Mouse (Mus musculus) hematopoietic stem cell, adult 5-6 weeks (primary cell): Measurements from ENCODE around the gene Zc3h18. TPM values are rescaled to one million over a fixed set of nuclear protein-coding genes. Genes with fewer than 3 reads are reported as not detected.

Experiments
- ATAC-seq, 2 experiments: fragments of 125-278 bp in 1 of 2; replicated peaks in 1 of 2; 2 replicates each; pipeline ENCODE4 v1.8.0; 2016 to 2017; ENCODE audit warnings: inconsistent platforms in 2 of 2, mild to moderate bottlenecking in 2 of 2, moderate number of reproducible peaks in 2 of 2, low read depth in 1 of 2, moderate TSS enrichment in 1 of 2; ENCODE audit not compliant: low FRiP score in 2 of 2, poor library complexity in 2 of 2, severe bottlenecking in 2 of 2, insufficient read depth in 1 of 2, low TSS enrichment in 1 of 2
- total RNA-seq: library from RNA; stranded (forward); fragments of 172-1452, 232-1000 nt; gene quantifications from 2 replicates; pipeline ENCODE4 v1.2.3, GENCODE M21; 2017

Gene Zc3h18
- 71.2 and 73.6 TPM in 2 replicates for total RNA-seq

DNA sequence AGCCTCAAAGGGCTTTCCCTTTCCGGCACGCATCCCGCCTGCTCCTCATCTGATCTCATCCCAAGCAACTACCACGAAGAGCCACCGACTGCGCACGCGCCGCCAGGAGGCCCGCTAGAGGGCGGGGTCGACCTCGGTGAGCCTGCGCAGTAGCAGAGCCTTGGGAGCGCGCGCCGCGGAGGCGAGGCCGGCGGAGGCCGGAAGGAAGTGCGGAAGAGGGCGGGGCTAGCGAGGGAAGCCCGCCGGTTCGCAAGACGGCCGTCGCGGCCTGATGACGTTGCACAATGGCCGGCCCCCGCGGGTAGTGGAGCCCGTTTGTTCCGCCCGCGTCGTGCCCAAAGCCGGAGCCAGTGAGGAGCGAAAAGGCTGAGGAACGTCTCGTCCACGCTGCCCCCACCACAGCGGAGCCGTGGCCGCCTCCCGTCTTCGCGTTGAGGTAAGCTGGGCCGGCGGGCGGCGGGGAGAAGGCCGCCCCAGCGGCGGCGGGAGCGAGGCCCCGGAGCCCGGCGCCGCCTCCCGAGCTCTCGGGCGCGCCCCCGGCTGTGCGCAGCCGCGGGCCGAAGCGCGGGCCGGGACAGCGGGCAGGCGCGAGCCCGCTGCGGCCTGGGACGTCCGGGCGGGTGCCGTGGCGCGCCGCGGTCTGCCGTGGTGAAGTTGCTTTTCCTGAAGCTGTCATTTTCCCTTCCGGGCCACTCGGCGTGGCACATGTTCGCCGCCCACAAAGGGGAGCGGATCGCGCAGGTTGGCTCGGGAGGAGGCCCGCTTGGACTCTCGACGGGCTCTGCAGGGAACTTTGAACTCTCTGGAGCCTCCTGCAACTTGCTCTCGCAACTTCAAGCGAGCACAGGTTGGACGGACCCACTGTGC, at the start of gene Zc3h18:
Gene Zc3h18, plus strand, starts transcription at position 245 of the 867 bp plus-strand sequence.
- ATAC-seq = peak; percentile 93 to 95

DNA sequence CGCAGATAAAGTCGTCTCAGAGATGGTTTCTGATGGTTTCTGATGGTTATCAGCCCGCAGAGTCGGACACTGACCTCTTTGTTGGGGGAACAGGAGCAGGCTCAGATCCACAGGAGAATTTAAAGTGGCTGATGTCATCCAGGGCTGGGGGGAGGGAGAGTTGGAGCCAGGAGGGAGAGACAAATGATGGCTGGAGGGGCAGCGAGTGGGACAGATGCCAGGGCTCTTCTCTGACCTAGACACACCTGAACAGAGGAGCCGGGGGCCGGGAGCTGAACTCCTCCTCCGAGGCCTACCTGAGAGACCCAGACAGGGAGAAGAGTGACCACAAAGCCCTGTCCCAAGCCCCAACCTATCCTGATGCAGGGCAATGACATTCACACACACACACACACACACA, 47.3 kb upstream of the Zc3h18 start:
- no peak for ATAC-seq

DNA sequence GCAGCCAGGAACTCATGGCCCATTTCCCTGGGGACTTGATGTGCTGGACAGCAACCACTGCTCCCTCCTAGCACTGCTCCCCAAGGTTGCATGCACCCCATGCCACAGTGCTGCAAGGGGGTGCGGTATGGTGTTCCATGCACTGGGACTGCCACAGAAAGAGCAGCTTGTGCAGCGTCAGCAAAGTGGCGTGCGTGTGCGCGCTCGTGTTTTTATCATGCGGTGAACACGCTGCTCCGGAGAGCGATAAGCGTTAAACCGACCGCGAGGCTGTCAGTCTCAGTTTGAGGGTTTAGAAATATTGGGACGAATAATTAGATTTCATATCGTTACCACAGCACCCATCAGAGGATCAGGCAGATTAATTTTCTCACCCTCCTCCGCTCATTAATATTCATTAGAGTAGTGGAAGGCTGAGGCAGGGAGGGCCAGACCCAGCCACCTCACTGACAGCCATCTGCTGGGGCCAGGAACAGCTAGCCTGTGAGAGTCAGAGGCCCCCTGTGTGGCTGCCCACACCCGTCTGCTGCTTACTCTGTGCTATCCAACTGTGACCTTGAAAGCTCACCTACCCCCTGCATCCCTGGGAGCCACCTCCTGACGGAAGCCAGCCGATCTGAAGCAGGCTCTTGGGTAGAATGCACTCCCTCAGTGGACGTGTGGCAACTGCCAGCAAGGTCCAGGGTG, 46.7 kb upstream of the Zc3h18 start:
- no peak for ATAC-seq

DNA sequence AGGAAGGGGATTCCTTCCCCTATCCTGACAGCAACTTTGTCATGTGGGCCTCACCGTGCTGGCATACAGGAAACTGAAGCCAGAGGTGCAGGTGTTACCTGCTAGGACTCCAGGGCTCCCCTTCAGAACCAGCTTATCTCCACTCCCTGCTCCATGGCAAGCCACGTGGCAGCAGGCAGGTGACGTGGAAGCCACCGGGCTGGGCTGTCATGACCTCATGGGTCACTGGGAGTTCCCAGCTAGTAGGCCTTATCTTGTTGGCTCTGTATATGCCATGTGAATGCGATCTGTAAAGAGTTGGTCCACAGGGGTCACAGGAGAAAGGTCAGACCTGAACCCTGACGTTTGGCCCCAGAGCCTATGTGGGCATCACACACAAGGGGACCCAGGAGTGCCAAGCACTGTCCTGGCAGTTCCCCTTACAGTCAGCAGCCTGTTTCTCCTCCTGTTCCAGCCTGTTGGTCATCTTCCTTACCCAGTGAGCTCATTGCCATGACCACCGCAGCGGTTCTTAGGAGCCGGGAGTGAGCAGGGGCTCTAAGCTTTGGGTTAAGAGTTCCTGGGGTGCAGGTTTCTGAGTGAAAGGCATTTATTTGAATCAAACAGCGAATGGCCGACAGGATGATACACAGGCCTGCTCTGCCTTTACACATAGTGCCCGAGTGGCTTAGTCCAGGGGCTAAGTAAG, 45.8 kb upstream of the Zc3h18 start:
- no peak for ATAC-seq

DNA sequence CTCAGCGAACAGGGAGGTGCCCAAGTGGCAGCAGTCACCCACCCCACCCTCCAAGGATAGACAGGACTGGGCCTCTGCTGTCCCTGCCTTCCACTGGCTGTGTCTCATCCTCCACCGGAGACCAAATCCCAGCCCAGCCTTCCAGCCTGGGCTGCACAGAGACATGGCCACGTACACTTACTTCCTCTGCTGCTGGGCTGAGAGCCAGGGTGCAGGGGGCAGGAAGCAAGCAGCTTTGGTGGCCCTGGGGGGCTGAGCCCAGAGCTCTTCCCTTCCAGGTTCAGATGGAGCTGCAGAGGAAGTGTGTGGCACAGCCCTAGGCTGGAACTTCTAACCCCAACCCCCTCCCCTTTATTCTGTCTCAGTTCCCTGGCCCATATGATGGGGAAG, 45.3 kb upstream of the Zc3h18 start:
- peak; percentile 56 to 78 for ATAC-seq

DNA sequence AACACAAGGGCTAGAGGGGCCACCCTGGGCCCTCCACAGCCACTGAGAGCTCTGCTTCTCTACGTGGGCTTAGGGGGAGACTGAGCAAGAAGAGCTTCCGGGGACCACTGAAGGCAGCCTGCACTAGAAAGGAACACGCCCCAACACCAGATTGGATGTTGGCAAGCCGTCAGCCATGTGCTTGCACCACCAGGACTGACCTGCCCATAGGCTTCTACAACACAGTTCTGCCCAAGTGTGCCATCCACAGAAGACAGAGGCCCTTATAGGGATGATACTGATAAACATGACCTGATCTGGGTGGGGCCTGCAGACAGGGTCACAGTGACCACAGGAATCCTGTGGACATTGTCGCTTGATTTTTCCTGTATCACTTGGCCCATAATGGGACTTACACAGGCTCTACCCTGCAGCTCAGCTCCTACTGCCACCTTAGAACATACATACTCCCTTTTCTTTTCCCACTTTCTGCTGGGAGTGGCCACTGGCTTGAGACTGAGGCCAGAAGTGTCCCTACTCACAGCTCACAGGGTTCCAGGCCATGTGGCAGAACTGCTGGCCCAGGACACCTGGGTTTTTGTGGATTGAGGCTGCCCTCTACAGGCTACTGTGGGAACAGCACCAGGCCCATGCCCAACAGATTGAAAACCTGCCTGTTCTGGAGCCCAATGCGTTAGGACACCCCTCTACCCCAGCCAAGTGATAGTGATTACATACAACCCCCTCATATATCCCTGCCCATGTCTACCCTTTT, 43.5 kb upstream of the Zc3h18 start:
- ATAC-seq = peak; percentile 55 to 56; a peak in 3 of 4 replicates

DNA sequence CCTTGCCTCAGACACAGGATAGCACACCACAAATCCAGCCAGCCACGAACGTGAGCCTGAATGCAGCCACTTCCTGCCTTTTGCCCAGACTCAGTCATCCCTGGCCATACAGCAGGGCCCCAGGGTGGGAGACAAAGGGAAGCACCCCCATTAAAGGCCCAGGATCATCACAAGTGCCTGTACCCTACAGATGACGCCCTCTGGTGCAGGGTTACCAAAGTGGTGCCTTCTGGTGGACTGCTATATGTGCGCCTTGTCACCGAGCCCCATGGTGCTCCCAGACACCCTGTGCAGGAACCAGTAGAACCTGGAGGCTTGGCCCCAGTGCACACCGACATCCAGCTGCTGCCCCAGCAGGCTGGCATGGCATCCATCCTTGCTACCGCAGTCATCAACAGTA, 42.9 kb upstream of the Zc3h18 start:
- ATAC-seq = no peak

DNA sequence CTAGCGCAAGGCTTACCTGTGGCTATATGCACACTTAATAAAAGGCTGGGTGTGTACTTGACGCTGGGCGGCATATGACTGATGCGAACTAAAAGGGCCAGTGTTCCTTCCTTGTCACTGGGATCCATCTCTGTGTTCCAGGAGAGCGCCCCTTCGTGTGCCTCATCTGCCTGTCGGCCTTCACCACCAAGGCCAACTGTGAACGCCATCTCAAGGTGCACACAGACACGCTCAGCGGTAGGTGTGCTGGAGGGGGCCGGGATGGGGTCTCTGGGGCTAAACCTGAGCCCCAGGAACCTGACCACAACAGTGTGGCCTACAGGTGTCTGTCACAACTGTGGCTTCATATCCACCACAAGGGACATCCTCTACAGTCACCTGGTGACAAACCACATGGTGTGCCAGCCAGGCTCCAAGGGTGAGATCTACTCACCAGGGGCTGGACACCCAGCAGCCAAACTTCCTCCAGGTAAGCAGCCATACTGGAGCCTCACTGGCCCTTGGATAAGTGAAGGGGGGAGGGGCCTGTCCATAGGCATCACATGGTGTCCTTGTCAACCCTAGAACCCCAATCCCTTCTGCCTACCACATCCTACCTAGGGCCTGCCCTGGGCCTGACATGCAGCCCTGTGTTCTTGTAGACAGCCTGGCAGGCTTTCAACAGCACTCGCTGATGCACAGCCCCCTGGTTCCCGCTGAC, 41.5 kb upstream of the Zc3h18 start:
- ATAC-seq = no peak

DNA sequence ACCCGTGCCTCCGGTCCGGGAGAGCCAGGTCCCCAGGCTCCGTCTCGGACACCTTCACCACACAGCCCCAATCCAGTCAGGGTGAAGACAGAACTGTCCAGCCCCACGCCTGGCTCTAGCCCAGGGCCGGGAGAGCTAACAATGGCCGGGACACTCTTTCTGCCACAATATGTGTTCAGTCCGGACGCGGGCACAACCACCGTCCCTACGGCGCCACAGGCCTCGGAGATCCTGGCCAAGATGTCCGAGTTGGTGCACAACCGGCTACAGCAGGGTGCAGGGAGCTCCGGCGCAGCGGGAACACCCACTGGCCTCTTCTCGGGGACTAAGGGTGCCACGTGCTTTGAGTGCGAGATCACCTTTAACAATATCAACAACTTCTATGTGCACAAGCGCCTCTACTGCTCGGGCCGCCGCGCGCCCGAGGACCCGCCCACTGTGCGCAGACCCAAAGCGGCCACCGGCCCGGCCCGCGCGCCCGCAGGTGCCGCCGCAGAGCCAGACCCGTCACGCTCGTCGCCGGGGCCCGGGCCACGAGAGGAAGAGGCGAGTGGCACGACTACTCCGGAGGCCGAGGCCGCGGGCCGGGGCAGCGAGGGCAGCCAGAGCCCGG, 40.7 kb upstream of the Zc3h18 start:
- no peak for ATAC-seq

DNA sequence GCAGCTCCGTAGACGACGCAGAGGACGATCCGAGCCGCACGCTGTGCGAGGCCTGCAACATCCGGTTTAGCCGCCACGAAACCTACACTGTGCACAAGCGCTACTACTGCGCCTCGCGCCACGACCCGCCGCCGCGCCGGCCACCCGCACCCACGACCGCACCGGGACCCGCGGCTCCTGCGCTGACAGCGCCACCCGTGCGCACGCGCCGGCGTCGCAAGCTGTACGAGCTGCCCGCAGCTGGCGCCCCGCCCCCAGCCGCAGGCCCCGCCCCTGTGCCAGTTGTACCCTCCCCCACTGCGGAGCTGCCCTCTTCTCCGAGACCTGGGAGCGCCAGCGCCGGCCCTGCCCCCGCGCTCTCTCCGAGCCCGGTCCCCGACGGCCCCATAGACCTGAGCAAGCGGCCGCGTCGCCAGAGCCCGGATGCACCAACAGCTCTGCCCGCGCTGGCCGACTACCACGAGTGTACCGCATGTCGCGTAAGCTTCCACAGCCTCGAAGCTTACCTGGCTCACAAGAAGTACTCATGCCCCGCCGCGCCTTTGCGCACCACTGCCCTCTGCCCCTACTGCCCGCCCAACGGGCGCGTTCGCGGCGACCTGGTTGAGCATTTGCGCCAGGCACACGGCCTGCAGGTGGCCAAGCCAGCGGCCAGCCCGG, 40.0 kb upstream of the Zc3h18 start:
- ATAC-seq = no peak

DNA sequence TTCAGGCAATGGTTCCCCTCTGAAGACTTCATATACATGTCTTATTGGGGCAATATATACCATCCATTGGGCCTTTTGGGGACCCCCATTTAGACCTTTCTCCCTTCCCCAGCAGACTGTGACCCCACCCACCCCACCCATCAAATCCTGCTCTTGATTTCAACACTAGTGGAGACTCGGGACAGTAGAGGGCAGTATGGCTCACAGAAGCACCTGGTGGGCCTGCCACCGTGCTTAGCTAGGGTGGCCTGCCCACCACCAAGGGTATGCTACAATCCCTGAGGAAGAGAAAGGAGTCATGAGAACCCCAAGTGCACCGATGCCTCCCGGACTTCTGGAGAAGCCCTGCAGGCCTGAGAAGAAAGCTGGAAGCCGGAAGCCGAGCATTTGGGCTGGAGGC, 37.6 kb upstream of the Zc3h18 start:
- ATAC-seq = no peak

DNA sequence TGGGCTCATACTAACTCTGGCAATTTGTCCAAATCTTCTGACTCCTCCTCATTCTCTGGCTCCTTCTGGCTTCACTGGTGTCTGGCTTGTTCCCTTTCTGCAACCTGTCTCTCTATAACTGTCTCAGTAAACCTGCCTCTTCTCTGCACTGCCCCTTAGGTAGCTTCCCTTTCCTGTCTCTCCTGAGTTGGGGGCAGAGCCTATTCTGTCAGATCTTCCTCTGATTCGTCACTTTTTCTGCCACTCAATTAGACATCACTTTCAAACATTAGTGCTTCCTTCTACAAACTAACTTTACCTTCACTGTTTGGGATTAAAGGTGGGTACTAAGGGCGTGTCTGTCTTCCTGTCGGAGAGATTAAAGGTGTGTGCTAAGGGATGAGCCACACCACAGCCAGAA, 35.6 kb upstream of the Zc3h18 start:
- no peak for ATAC-seq

DNA sequence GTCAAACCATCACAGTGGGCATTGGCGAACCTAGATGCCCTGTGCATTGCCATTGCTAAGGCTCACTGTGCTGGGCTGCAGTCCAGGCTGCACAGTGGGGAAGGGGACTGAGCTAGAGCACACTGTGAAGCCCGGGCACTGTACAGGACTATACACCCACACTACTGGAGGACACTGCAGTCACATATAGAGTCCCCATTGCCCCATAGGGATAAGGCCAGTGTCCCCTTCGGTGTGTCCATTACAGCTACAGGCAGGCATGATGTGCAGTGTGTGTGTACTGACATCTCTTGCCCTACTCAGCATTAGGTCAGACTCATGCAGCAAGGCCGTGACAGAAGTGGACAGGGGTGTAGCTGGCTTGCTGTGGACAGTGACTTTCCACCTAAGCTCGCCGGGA, 34.6 kb upstream of the Zc3h18 start:
- ATAC-seq = no peak

DNA sequence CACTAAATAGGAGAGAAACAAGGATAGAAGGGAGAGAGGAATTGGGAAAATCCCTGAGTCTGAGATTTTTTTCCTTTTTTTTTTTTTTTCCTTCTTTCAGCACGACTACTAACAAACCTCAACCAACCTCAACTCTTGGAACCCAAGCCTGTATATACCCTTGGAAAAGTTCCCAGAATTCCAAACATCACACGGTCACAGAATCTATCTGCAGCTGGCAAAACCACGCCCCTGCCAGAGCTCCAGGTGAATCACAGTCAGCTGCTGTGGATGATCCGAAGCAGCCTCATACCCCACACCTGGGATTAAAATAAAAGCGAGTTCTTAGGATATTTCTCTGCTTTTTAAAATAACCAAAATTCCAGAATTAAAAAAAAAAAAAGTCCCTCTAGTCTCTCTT, 34.0 kb upstream of the Zc3h18 start:
- ATAC-seq = no peak

DNA sequence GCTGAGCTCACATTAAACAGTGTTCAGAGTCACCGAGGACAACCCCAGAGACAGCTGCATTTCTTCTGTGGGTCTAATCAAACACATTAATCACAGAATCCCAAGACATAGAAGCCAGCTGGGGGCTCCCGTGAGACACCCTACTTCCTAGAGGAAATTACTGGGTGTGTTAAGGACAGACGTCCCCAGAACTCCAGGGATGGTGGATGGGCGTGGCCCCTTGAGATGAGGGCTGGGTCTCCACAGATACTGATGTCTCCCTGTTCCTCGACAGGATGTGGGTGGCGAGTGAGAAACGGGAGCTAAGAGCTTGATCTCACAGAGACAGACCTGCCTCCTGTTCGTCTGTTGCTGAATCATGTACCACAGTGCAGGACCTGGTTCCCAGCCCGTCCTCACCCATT, 33.6 kb upstream of the Zc3h18 start:
- ATAC-seq = peak in 1 of 2 experiments; percentile 35; a peak in 2 of 4 replicates

DNA sequence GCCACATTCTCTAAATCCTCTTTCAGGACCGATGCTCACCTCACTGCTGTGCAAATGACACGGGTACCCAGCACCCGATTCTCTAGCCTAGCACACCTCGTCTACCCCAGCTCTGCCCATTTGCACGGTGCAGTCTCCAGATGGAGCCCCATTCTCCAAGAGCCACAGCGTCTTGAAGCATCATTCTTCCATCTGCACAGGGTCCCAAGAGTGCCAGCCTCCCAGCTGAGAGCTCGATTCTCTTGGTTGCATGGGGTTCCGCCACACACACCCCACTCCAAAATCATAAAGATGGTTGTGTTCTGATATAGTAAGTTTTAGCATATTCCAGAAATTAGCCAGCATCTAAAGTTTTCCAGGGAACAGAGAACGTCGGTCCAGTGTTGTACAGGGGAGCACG, 33.1 kb upstream of the Zc3h18 start:
- no peak for ATAC-seq
